Mouse (Mus musculus) small intestine, adult 2 months (tissue): ENCODE measurements around the gene Akap10. TPM values are rescaled to one million over a fixed set of nuclear protein-coding genes. Genes with fewer than 3 reads are reported as not detected.

ENCODE experiments used
- H3K27ac ChIP-seq: fragments of 200-500 bp; 2 replicates; pipeline ENCODE4 v1.5.1; 2012; ENCODE audit warnings: low read depth, low read length, control low read depth, inconsistent platforms; ENCODE audit not compliant: insufficient read depth
- H3K27me3 ChIP-seq: fragments of 200-500 bp; 2 replicates; pipeline ENCODE4 v1.6.1; 2012; ENCODE audit warnings: mild to moderate bottlenecking, moderate library complexity, low read length, inconsistent platforms; ENCODE audit not compliant: control insufficient read depth, insufficient read depth
- H3K36me3 ChIP-seq: fragments of 200-500 bp; 2 replicates; pipeline ENCODE4 v1.6.1; 2012; ENCODE audit warnings: mild to moderate bottlenecking, low read length, control low read depth, inconsistent platforms; ENCODE audit not compliant: control insufficient read depth, insufficient read depth
- H3K4me1 ChIP-seq: fragments of 200-500 bp; 2 replicates; pipeline ENCODE4 v1.6.1; 2012; ENCODE audit warnings: low read length, inconsistent platforms, mixed read lengths; ENCODE audit not compliant: control insufficient read depth, insufficient read depth, insufficient read length
- H3K4me3 ChIP-seq: fragments of 200-500 bp; 2 replicates; pipeline ENCODE4 v1.5.1; 2012; ENCODE audit warnings: low read depth, mild to moderate bottlenecking, control low read depth, inconsistent platforms, low read length, moderate library complexity
- CTCF ChIP-seq: fragments of 200-500 bp; IDR thresholded peaks from 2 replicates; pipeline ENCODE4 v1.5.1; 2012; ENCODE audit warnings: low read depth, mild to moderate bottlenecking, control low read depth, inconsistent platforms, low read length, moderate library complexity, mixed read lengths; ENCODE audit not compliant: insufficient replicate concordance, insufficient read length; ENCODE audit errors: extremely low read depth
- POLR2A ChIP-seq: fragments of 200-500 bp; IDR thresholded peaks from 2 replicates; pipeline ENCODE4 v1.6.1; 2012; ENCODE audit warnings: low read depth, mild to moderate bottlenecking, control low read depth, inconsistent platforms, low read length, moderate library complexity
- WGBS: fragments of 180-500 bp; shearing (Covaris S2); methylation state at CpG from one replicate; pipeline ENCODE4 v1.1.7; 2018; 5-methylcytosine and 5-hydroxymethylcytosine counted together
- polyA plus RNA-seq: library from polyadenylated mRNA; depleted of rRNA; stranded (reverse); fragments of >200 nt; gene quantifications from 2 replicates; pipeline ENCODE4 v1.2.3, GENCODE M21; 2012; rRNA removed

The Akap10 gene
- polyA plus RNA-seq: 2.4 and 5.2 TPM in 2 replicates

GRCm38 (mm10) chr11:61930098-61930517, at the start of gene Akap10:
TSS of gene Akap10 (minus strand) at chr11:61930252.
- Histone ChIP-seq H3K36me3 (no peaks in the 10 kb centered on the region; the same call in 1 of the 2 replicates), H3K27me3 (no peaks in the 10 kb centered on the region), H3K4me1 (no peaks in the 10 kb centered on the region; the same call in none of the 2 replicates), H3K27ac (peak within 1 kb of the TSS; percentile 93), H3K4me3 (peak within 1 kb of the TSS; percentile 95)
- WGBS: 1% methylated on average over 43 of the region's 43 CpGs
- TF ChIP-seq POLR2A: peak; percentile 89
- no peak for TF ChIP-seq CTCF

GRCm38 (mm10) chr11:61975783-61976182, 45.7 kb upstream of the Akap10 start:
- H3K4me1 ChIP-seq: no peaks in the 10 kb centered on the region
- H3K27ac ChIP-seq: no peak overlapping the region
- H3K27me3 ChIP-seq: no peaks in the 10 kb centered on the region
- H3K36me3 ChIP-seq: no peaks in the 10 kb centered on the region
- 64% methylated on average over 1 of the region's 1 CpGs for WGBS
- TF ChIP-seq CTCF (no peak), POLR2A (no peak)
- no peak overlapping the region for H3K4me3 ChIP-seq

- no peaks in the 10 kb centered on the region for H3K27me3 ChIP-seq
- no peaks in the 10 kb centered on the region for H3K4me1 ChIP-seq
- H3K36me3 ChIP-seq: no peaks in the 10 kb centered on the region
- TF ChIP-seq POLR2A (no peak), CTCF (no peak)
- H3K4me3 ChIP-seq: no peak overlapping the region
- 57% methylated on average over 13 of the region's 13 CpGs for WGBS
- H3K27ac ChIP-seq: no peak overlapping the region
Measured at GRCm38 (mm10) chr11:61974106-61974707, 44.2 kb upstream of the Akap10 start.

- Histone ChIP-seq H3K4me3 (no peak overlapping the region), H3K36me3 (no peaks in the 10 kb centered on the region), H3K4me1 (no peaks in the 10 kb centered on the region), H3K27me3 (no peaks in the 10 kb centered on the region; the same call in 1 of the 2 replicates), H3K27ac (no peak overlapping the region)
- 44% methylated on average over 7 of the region's 7 CpGs for WGBS
- no peak for TF ChIP-seq CTCF
- TF ChIP-seq POLR2A: no peak
Measured at GRCm38 (mm10) chr11:61971441-61972221, 41.6 kb upstream of the Akap10 start.

GRCm38 (mm10) chr11:61970901-61971300, 40.8 kb upstream of the Akap10 start:
- no peaks in the 10 kb centered on the region for H3K36me3 ChIP-seq
- no peak overlapping the region for H3K27ac ChIP-seq
- no peak overlapping the region for H3K4me3 ChIP-seq
- WGBS: 61% methylated on average over 5 of the region's 5 CpGs
- H3K27me3 ChIP-seq: no peaks in the 10 kb centered on the region; the same call in 1 of the 2 replicates
- TF ChIP-seq CTCF (no peak), POLR2A (no peak)
- H3K4me1 ChIP-seq: no peaks in the 10 kb centered on the region

- no peaks in the 10 kb centered on the region for H3K36me3 ChIP-seq
- no peak overlapping the region for H3K27ac ChIP-seq
- 73% methylated on average over 2 of the region's 2 CpGs for WGBS
- no peaks in the 10 kb centered on the region for H3K4me1 ChIP-seq
- H3K27me3 ChIP-seq: no peaks in the 10 kb centered on the region; the same call in 1 of the 2 replicates
- H3K4me3 ChIP-seq: no peak overlapping the region
- TF ChIP-seq CTCF (no peak), POLR2A (no peak)
Measured at GRCm38 (mm10) chr11:61968875-61969274, 38.8 kb upstream of the Akap10 start.

- 77% methylated on average over 8 of the region's 8 CpGs for WGBS
- TF ChIP-seq CTCF (no peak), POLR2A (no peak)
- H3K27me3 ChIP-seq: no peaks in the 10 kb centered on the region; the same call in 1 of the 2 replicates
Measured at GRCm38 (mm10) chr11:61967034-61967433, 37.0 kb upstream of the Akap10 start.

More at GRCm38 (mm10) chr11:61967034-61967433, 37.0 kb upstream of the Akap10 start:
- Histone ChIP-seq H3K4me3 (no peak overlapping the region), H3K27ac (no peak overlapping the region), H3K36me3 (no peaks in the 10 kb centered on the region), H3K4me1 (no peaks in the 10 kb centered on the region)
